Mouse (Mus musculus) induced T-regulatory cell, adult 2 months (primary cell): ENCODE data around the gene Fbxl14.

ENCODE experiments used
- DNase-seq: peaks from one replicate; pipeline ENCODE4 v3.0.0-alpha.2; 2012; ENCODE audit warnings: low read depth

Fbxl14 gene

GRCm38 (mm10) chr6:119492630-119493014 lies 13.2 kb downstream of the Fbxl14 start:
- DNase-seq = no peak

- DNase-seq = peak; percentile 65
Observed at GRCm38 (mm10) chr6:119499271-119499670, 19.8 kb downstream of the Fbxl14 start.

- DNase-seq = peak; percentile 38
Observed at GRCm38 (mm10) chr6:119500086-119500485, 20.6 kb downstream of the Fbxl14 start.

GRCm38 (mm10) chr6:119502031-119502430 lies 22.6 kb downstream of the Fbxl14 start:
- peak; percentile 72 for DNase-seq

GRCm38 (mm10) chr6:119504756-119505155 lies 25.3 kb downstream of the Fbxl14 start:
- DNase-seq = no peak

- no peak for DNase-seq
Observed at GRCm38 (mm10) chr6:119505525-119506225, 26.2 kb downstream of the Fbxl14 start.

- DNase-seq = no peak
Observed at GRCm38 (mm10) chr6:119508221-119508620, 28.8 kb downstream of the Fbxl14 start.

- DNase-seq = peak; percentile 55
Observed at GRCm38 (mm10) chr6:119508634-119509375, 29.3 kb downstream of the Fbxl14 start.

GRCm38 (mm10) chr6:119509437-119510037 lies 30.1 kb downstream of the Fbxl14 start:
- no peak for DNase-seq

- DNase-seq = no peak
Observed at GRCm38 (mm10) chr6:119512701-119513100, 33.2 kb downstream of the Fbxl14 start.

GRCm38 (mm10) chr6:119513452-119513851 lies 34.0 kb downstream of the Fbxl14 start:
- no peak for DNase-seq

- DNase-seq = no peak
Observed at GRCm38 (mm10) chr6:119514085-119514484, 34.6 kb downstream of the Fbxl14 start.

GRCm38 (mm10) chr6:119520731-119521130 lies 41.3 kb downstream of the Fbxl14 start:
- DNase-seq = no peak

GRCm38 (mm10) chr6:119521482-119521900 lies 42.0 kb downstream of the Fbxl14 start:
- no peak for DNase-seq

- peak; percentile 27 for DNase-seq
Observed at GRCm38 (mm10) chr6:119521931-119522391, 42.5 kb downstream of the Fbxl14 start.

GRCm38 (mm10) chr6:119526498-119526897 lies 47.0 kb downstream of the Fbxl14 start:
- DNase-seq = no peak

- no peak for DNase-seq
Observed at GRCm38 (mm10) chr6:119529659-119530058, 50.2 kb downstream of the Fbxl14 start.
